Mouse (Mus musculus): ENCODE measurements at regions not wholly inside any gene's neighbourhood (a gene's known extent, or its start where the extent isn't known, plus 50 kb on each side); places are given as distances from the start of the nearest gene placed in this dataset.

GRCm38 (mm10) chr3:101713669-101714068 lies 109.2 kb upstream of the Atp1a1 start:
- H3K4me1 ChIP-seq (replicated peaks; ENCODE audit: control insufficient read depth, insufficient read depth, low read length), result peaks cover 25% of the 10 kb centered on the region

DNA sequence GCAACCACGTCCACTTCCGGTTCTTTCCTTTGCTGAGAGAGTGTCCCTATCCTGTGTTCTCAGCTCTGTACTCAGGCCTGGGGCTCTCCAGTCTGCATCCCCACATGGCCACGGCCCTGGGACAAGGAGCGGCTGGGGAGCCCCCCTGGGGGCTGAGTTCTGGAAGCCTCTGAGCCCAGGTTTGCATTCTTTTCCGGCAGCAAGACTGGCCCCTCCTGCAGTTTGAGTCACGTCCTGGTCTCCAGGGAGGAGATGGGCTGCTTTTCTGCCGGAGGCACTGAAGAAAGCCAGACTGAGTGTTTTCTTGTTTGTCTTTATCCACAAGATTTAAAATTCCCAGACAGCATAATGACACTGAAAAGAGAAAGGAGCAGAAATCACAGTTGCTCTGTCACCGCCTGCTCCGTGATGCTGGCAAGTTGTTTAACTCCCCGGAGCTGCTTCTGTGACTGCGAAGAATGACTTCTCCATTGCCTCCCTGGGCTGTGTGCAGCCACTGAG lies 108.7 kb upstream of the Atp1a1 start:
- H3K27me3 ChIP-seq (ENCODE audit: control insufficient read depth, insufficient read depth, low read depth, low read length), result no peaks in the 10 kb centered on the region
- H3K36me3 ChIP-seq (ENCODE audit: control insufficient read depth, insufficient read depth, low read length), result no peaks in the 10 kb centered on the region
- 22% methylated on average over 11 of the region's 11 CpGs for WGBS
- H3K9ac ChIP-seq (ENCODE audit: low read length), result peak overlapping the region; percentile 52
- peak; percentile 44; the same call in 1 of the 2 replicates for ATAC-seq (ENCODE audit: low read depth)
- H3K4me1 ChIP-seq (replicated peaks; ENCODE audit: control insufficient read depth, insufficient read depth, low read length), result peaks cover 25% of the 10 kb centered on the region
- no peak overlapping the region for H3K4me3 ChIP-seq (ENCODE audit: low read length)
- no peaks in the 10 kb centered on the region for H3K9me3 ChIP-seq (ENCODE audit: control insufficient read depth, low read length)
- H3K4me2 ChIP-seq (ENCODE audit: low read depth, low read length), result 0 out of 2 replicates have a peak overlapping the region, but pooled peaks have one; percentile 18
- peak overlapping the region; percentile 47 for H3K27ac ChIP-seq (ENCODE audit: low read length)

More at GRCm38 (mm10) chr3:101713669-101714068, 109.2 kb upstream of the Atp1a1 start:
- Histone ChIP-seq H3K9me3 (ENCODE audit: control insufficient read depth, low read length) (no peaks in the 10 kb centered on the region), H3K4me3 (ENCODE audit: low read length) (no peak overlapping the region), H3K4me2 (ENCODE audit: low read depth, low read length) (0 out of 2 replicates have a peak overlapping the region, but pooled peaks have one; percentile 18), H3K27ac (ENCODE audit: low read length) (no peak overlapping the region), H3K36me3 (ENCODE audit: control insufficient read depth, insufficient read depth, low read length) (no peaks in the 10 kb centered on the region), H3K9ac (ENCODE audit: low read length) (no peak overlapping the region), H3K27me3 (ENCODE audit: control insufficient read depth, insufficient read depth, low read depth, low read length) (no peaks in the 10 kb centered on the region)
- WGBS, result 51% methylated on average over 11 of the region's 11 CpGs
- ATAC-seq (ENCODE audit: low read depth), result no peak

- peaks cover 25% of the 10 kb centered on the region for H3K4me1 ChIP-seq (replicated peaks; ENCODE audit: control insufficient read depth, insufficient read depth, low read length)
- no peaks in the 10 kb centered on the region for H3K9me3 ChIP-seq (ENCODE audit: control insufficient read depth, low read length)
- H3K27me3 ChIP-seq (ENCODE audit: control insufficient read depth, insufficient read depth, low read depth, low read length), result no peaks in the 10 kb centered on the region
- peak; percentile 9; the same call in 1 of the 2 replicates for ATAC-seq (ENCODE audit: low read depth)
- no peak overlapping the region for H3K4me2 ChIP-seq (ENCODE audit: low read depth, low read length)
- 81% methylated on average over 14 of the region's 14 CpGs for WGBS
- H3K27ac ChIP-seq (ENCODE audit: low read length), result no peak overlapping the region
- no peak overlapping the region for H3K4me3 ChIP-seq (ENCODE audit: low read length)
- H3K36me3 ChIP-seq (ENCODE audit: control insufficient read depth, insufficient read depth, low read length), result no peaks in the 10 kb centered on the region
- no peak overlapping the region for H3K9ac ChIP-seq (ENCODE audit: low read length)
Observed at GRCm38 (mm10) chr3:101712666-101713065, 108.2 kb upstream of the Atp1a1 start.

GRCm38 (mm10) chr3:101711594-101712171 lies 107.2 kb upstream of the Atp1a1 start:
- peak; percentile 70 for ATAC-seq (ENCODE audit: low read depth)
- H3K27ac ChIP-seq (ENCODE audit: low read length), result peak overlapping the region; percentile 38

DNA sequence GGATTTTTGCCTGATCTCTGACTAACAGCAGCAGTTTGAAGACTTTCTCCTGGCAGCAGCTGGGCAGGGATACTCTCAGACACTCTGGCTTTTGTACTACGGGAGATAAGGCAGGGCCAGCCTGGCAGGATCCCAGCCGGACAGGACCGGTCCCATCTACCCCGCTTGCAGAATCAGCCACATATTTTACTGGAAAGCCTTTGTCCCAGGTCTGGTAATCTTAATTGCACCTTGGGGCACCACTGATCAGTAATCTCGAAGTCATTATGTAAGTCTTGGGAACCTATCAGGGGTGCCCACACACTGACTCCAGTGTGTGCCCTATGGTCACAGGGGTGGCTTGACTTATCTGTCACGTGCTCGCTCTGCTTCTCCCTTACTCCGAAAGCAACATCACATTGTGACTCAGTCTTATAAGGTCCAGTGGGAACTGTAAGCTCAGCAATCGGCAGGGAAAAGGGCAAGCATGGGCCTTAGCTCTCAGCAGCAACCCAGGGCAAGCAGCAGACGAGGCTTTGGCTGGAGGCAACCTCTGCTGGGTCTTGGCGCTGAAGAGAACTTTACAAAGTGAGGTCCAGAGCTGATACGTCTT lies 105.0 kb upstream of the Atp1a1 start:
- no peak for ATAC-seq (ENCODE audit: low read depth)
- no peaks in the 10 kb centered on the region for H3K9me3 ChIP-seq (ENCODE audit: control insufficient read depth, low read length)
- no peaks in the 10 kb centered on the region for H3K27me3 ChIP-seq (ENCODE audit: control insufficient read depth, insufficient read depth, low read depth, low read length)
- no peaks in the 10 kb centered on the region for H3K36me3 ChIP-seq (ENCODE audit: control insufficient read depth, insufficient read depth, low read length)
- H3K4me2 ChIP-seq (ENCODE audit: low read depth, low read length), result no peak overlapping the region
- H3K4me3 ChIP-seq (ENCODE audit: low read length), result no peak overlapping the region
- H3K4me1 ChIP-seq (replicated peaks; ENCODE audit: control insufficient read depth, insufficient read depth, low read length), result peaks cover 32% of the 10 kb centered on the region
- H3K27ac ChIP-seq (ENCODE audit: low read length), result no peak overlapping the region
- H3K9ac ChIP-seq (ENCODE audit: low read length), result no peak overlapping the region
- WGBS, result 59% methylated on average over 12 of the region's 12 CpGs

More at GRCm38 (mm10) chr3:101711594-101712171, 107.2 kb upstream of the Atp1a1 start:
- Histone ChIP-seq H3K36me3 (ENCODE audit: control insufficient read depth, insufficient read depth, low read length) (no peaks in the 10 kb centered on the region), H3K4me2 (ENCODE audit: low read depth, low read length) (no peak overlapping the region), H3K4me3 (ENCODE audit: low read length) (no peak overlapping the region), H3K9me3 (ENCODE audit: control insufficient read depth, low read length) (no peaks in the 10 kb centered on the region), H3K9ac (ENCODE audit: low read length) (0 out of 2 replicates have a peak overlapping the region, but pooled peaks have one; percentile 33), H3K4me1 (replicated peaks; ENCODE audit: control insufficient read depth, insufficient read depth, low read length) (peaks cover 25% of the 10 kb centered on the region), H3K27me3 (ENCODE audit: control insufficient read depth, insufficient read depth, low read depth, low read length) (no peaks in the 10 kb centered on the region)
- 16% methylated on average over 11 of the region's 11 CpGs for WGBS

GRCm38 (mm10) chr3:101708821-101709220 lies 104.3 kb upstream of the Atp1a1 start:
- Histone ChIP-seq H3K4me1 (replicated peaks; ENCODE audit: control insufficient read depth, insufficient read depth, low read length) (peaks cover 32% of the 10 kb centered on the region), H3K4me2 (ENCODE audit: low read depth, low read length) (no peak overlapping the region), H3K4me3 (ENCODE audit: low read length) (no peak overlapping the region), H3K9me3 (ENCODE audit: control insufficient read depth, low read length) (no peaks in the 10 kb centered on the region), H3K9ac (ENCODE audit: low read length) (no peak overlapping the region), H3K36me3 (ENCODE audit: control insufficient read depth, insufficient read depth, low read length) (no peaks in the 10 kb centered on the region), H3K27me3 (ENCODE audit: control insufficient read depth, insufficient read depth, low read depth, low read length) (no peaks in the 10 kb centered on the region), H3K27ac (ENCODE audit: low read length) (no peak overlapping the region)
- no peak for ATAC-seq (ENCODE audit: low read depth)
- 87% methylated on average over 8 of the region's 8 CpGs for WGBS

- H3K4me1 ChIP-seq (replicated peaks; ENCODE audit: control insufficient read depth, insufficient read depth, low read length), result peaks cover 21% of the 10 kb centered on the region
- H3K9ac ChIP-seq (ENCODE audit: low read length), result no peak overlapping the region
- H3K36me3 ChIP-seq (ENCODE audit: control insufficient read depth, insufficient read depth, low read length), result no peaks in the 10 kb centered on the region
- no peak overlapping the region for H3K27ac ChIP-seq (ENCODE audit: low read length)
- H3K4me2 ChIP-seq (ENCODE audit: low read depth, low read length), result no peak overlapping the region
- no peak overlapping the region for H3K4me3 ChIP-seq (ENCODE audit: low read length)
- WGBS, result 24% methylated on average over 9 of the region's 9 CpGs
- no peaks in the 10 kb centered on the region for H3K9me3 ChIP-seq (ENCODE audit: control insufficient read depth, low read length)
- H3K27me3 ChIP-seq (ENCODE audit: control insufficient read depth, insufficient read depth, low read depth, low read length), result no peaks in the 10 kb centered on the region
- ATAC-seq (ENCODE audit: low read depth), result 0 out of 2 replicates have a peak, but pooled peaks have one; percentile 9
Observed at GRCm38 (mm10) chr3:101704919-101705318, 100.4 kb upstream of the Atp1a1 start.

- Histone ChIP-seq H3K4me2 (ENCODE audit: low read depth, low read length) (no peak overlapping the region), H3K4me1 (replicated peaks; ENCODE audit: control insufficient read depth, insufficient read depth, low read length) (peaks cover 21% of the 10 kb centered on the region), H3K4me3 (ENCODE audit: low read length) (no peak overlapping the region), H3K9ac (ENCODE audit: low read length) (no peak overlapping the region), H3K27me3 (ENCODE audit: control insufficient read depth, insufficient read depth, low read depth, low read length) (no peaks in the 10 kb centered on the region), H3K36me3 (ENCODE audit: control insufficient read depth, insufficient read depth, low read length) (no peaks in the 10 kb centered on the region), H3K9me3 (ENCODE audit: control insufficient read depth, low read length) (no peaks in the 10 kb centered on the region), H3K27ac (ENCODE audit: low read length) (no peak overlapping the region)
- ATAC-seq (ENCODE audit: low read depth), result no peak
- 86% methylated on average over 5 of the region's 5 CpGs for WGBS
Observed at GRCm38 (mm10) chr3:101704326-101704725, 99.8 kb upstream of the Atp1a1 start.

- no peak overlapping the region; the same call in 1 of the 2 replicates for H3K27ac ChIP-seq (ENCODE audit: low read length)
- ATAC-seq (ENCODE audit: low read depth), result peak; percentile 22; the same call in 1 of the 2 replicates
- peaks cover 2% of the 10 kb centered on the region; the same call in 1 of the 2 replicates for H3K9me3 ChIP-seq (ENCODE audit: control insufficient read depth, low read length)
- H3K36me3 ChIP-seq (ENCODE audit: control insufficient read depth, insufficient read depth, low read length), result no peaks in the 10 kb centered on the region
- WGBS, result 35% methylated on average over 1 of the region's 1 CpGs
- no peak overlapping the region for H3K4me2 ChIP-seq (ENCODE audit: low read depth, low read length)
- peaks cover 21% of the 10 kb centered on the region for H3K4me1 ChIP-seq (replicated peaks; ENCODE audit: control insufficient read depth, insufficient read depth, low read length)
- no peaks in the 10 kb centered on the region for H3K27me3 ChIP-seq (ENCODE audit: control insufficient read depth, insufficient read depth, low read depth, low read length)
- H3K9ac ChIP-seq (ENCODE audit: low read length), result no peak overlapping the region
- no peak overlapping the region for H3K4me3 ChIP-seq (ENCODE audit: low read length)
Observed at GRCm38 (mm10) chr3:101701763-101702173, 97.3 kb upstream of the Atp1a1 start.
